Mouse (Mus musculus) telencephalon, adult 2 months (tissue): Measurements from ENCODE around the gene Dmrtc2.
A peak's percentile ranks its signal among the peaks of the same experiment; 100 is the strongest.

ENCODE experiments used
- DNase-seq: peaks from one replicate; pipeline ENCODE4 v3.0.0-alpha.2; 2011; ENCODE audit warnings: low read depth, low spot score

Dmrtc2 gene

GRCm38 (mm10) chr7:24901842-24902241 is 32.0 kb downstream of the Dmrtc2 start:
- no peak for DNase-seq

- no peak for DNase-seq
Measured at GRCm38 (mm10) chr7:24902264-24902629, 32.4 kb downstream of the Dmrtc2 start.

- DNase-seq: no peak
Measured at GRCm38 (mm10) chr7:24902630-24903443, 33.0 kb downstream of the Dmrtc2 start, which contains the start of gene Arhgef1. Gene Arhgef1, plus strand, starts transcription at chr7:24902912.

GRCm38 (mm10) chr7:24903444-24903825 is 33.6 kb downstream of the Dmrtc2 start:
- no peak for DNase-seq

GRCm38 (mm10) chr7:24904070-24904483 is 34.2 kb downstream of the Dmrtc2 start:
- peak; percentile 98 for DNase-seq

GRCm38 (mm10) chr7:24904936-24905335 is 35.1 kb downstream of the Dmrtc2 start:
- no peak for DNase-seq

GRCm38 (mm10) chr7:24906551-24906950 is 36.7 kb downstream of the Dmrtc2 start:
- no peak for DNase-seq

GRCm38 (mm10) chr7:24907211-24907748 is 37.4 kb downstream of the Dmrtc2 start:
- no peak for DNase-seq

- no peak for DNase-seq
Measured at GRCm38 (mm10) chr7:24912480-24912879, 42.6 kb downstream of the Dmrtc2 start.

GRCm38 (mm10) chr7:24918763-24919323 is 49.0 kb downstream of the Dmrtc2 start:
- DNase-seq: no peak

GRCm38 (mm10) chr7:24919728-24920127 is 49.9 kb downstream of the Dmrtc2 start:
- no peak for DNase-seq
